Mouse (Mus musculus) erythroid progenitor cell, adult 5-6 weeks (primary cell): ENCODE results near the gene Treh. TPM values are rescaled to one million over a fixed set of nuclear protein-coding genes. Genes with fewer than 3 reads are reported as not detected.

ENCODE experiments used
- ATAC-seq: replicated peaks from 2 replicates; pipeline ENCODE4 v1.8.0; 2016; ENCODE audit warnings: moderate number of reproducible peaks, mild to moderate bottlenecking, moderate TSS enrichment, inconsistent platforms; ENCODE audit not compliant: poor library complexity, low FRiP score, severe bottlenecking
- total RNA-seq, 2 experiments: library from RNA; stranded (forward) in 1 of 2; stranded (reverse) in 1 of 2; fragments of 150-400 nt in 1 of 2; fragments of 186-747, 209-891 nt in 1 of 2; gene quantifications; 2 replicates each; pipeline versions ENCODE4 v1.2.3 to v1.2.4; 2015 to 2017; ENCODE audit warnings: low replicate concordance in 2 of 2

Treh gene
- total RNA-seq, 2 experiments from 2014 or later, result not detected

GRCm38 (mm10) chr9:44727441-44727840 is 54.4 kb downstream of the Treh start:
- ATAC-seq, result no peak

GRCm38 (mm10) chr9:44732130-44732549 is 59.1 kb downstream of the Treh start:
- ATAC-seq, result no peak

- no peak for ATAC-seq
Measured at GRCm38 (mm10) chr9:44732921-44733530, 60.0 kb downstream of the Treh start.

GRCm38 (mm10) chr9:44733671-44734523 is 60.9 kb downstream of the Treh start:
- ATAC-seq, result 0 out of 2 replicates have a peak, but pooled peaks have one; percentile 24

- ATAC-seq, result no peak
Measured at GRCm38 (mm10) chr9:44734524-44735494, 61.8 kb downstream of the Treh start, which contains the start of gene Phldb1. TSS of gene Phldb1 (minus strand) at chr9:44735198.

- ATAC-seq, result no peak
Measured at GRCm38 (mm10) chr9:44735886-44736285, 62.9 kb downstream of the Treh start.

Other genes with a start within 250 kb of the Treh start
- not detected in 2 replicates for gene Foxr1, start 232.1 kb upstream of the Treh start, total RNA-seq (2015; ENCODE audit: low replicate concordance)
- not detected in 2 replicates for gene Foxr1, start 232.1 kb upstream of the Treh start, total RNA-seq (2017; ENCODE audit: low replicate concordance)
- gene Upk2, start 218.3 kb upstream of the Treh start, total RNA-seq (2015; ENCODE audit: low replicate concordance), result not detected in 2 replicates
- not detected in 2 replicates for gene Upk2, start 218.3 kb upstream of the Treh start, total RNA-seq (2017; ENCODE audit: low replicate concordance)
- 0.36 and 2.5 TPM in 2 replicates for gene Bcl9l, start 190.4 kb upstream of the Treh start, total RNA-seq (2015; ENCODE audit: low replicate concordance)
- 1.2 and 1.7 TPM in 2 replicates for gene Bcl9l, start 190.4 kb upstream of the Treh start, total RNA-seq (2017; ENCODE audit: low replicate concordance)
- 0.42 and 1.4 TPM in 2 replicates for gene Cxcr5, start 111.4 kb upstream of the Treh start, total RNA-seq (2015; ENCODE audit: low replicate concordance)
- 1.8 TPM in 1 of 2 replicates, not detected in the other for gene Cxcr5, start 111.4 kb upstream of the Treh start, total RNA-seq (2017; ENCODE audit: low replicate concordance)
- gene Ddx6, start 68.3 kb upstream of the Treh start, total RNA-seq (2015; ENCODE audit: low replicate concordance), result 40.0 and 59.5 TPM in 2 replicates
- gene Ddx6, start 68.3 kb upstream of the Treh start, total RNA-seq (2017; ENCODE audit: low replicate concordance), result 79.5 and 91.5 TPM in 2 replicates
- 3.8 TPM in 1 of 2 replicates, not detected in the other for gene Phldb1, start 62.0 kb downstream of the Treh start, total RNA-seq (2015; ENCODE audit: low replicate concordance)
- 0.26 and 4.4 TPM in 2 replicates for gene Phldb1, start 62.0 kb downstream of the Treh start, total RNA-seq (2017; ENCODE audit: low replicate concordance)
- 64.6 and 68.1 TPM in 2 replicates for gene Arcn1, start 94.6 kb downstream of the Treh start, total RNA-seq (2015; ENCODE audit: low replicate concordance)
- gene Arcn1, start 94.6 kb downstream of the Treh start, total RNA-seq (2017; ENCODE audit: low replicate concordance), result 58.0 and 97.5 TPM in 2 replicates
- 15.1 and 18.4 TPM in 2 replicates for gene Ift46, start 94.7 kb downstream of the Treh start, total RNA-seq (2015; ENCODE audit: low replicate concordance)
- 4.7 and 18.2 TPM in 2 replicates for gene Ift46, start 94.7 kb downstream of the Treh start, total RNA-seq (2017; ENCODE audit: low replicate concordance)
- not detected in 2 replicates for gene Tmem25, start 126.1 kb downstream of the Treh start, total RNA-seq (2015; ENCODE audit: low replicate concordance)
- gene Tmem25, start 126.1 kb downstream of the Treh start, total RNA-seq (2017; ENCODE audit: low replicate concordance), result not detected in 2 replicates
- not detected in 2 replicates for gene Ttc36, start 129.8 kb downstream of the Treh start, total RNA-seq (2015; ENCODE audit: low replicate concordance)
- gene Ttc36, start 129.8 kb downstream of the Treh start, total RNA-seq (2017; ENCODE audit: low replicate concordance), result not detected in 2 replicates
- gene Kmt2a, start 208.1 kb downstream of the Treh start, total RNA-seq (2015; ENCODE audit: low replicate concordance), result 59.5 and 91.4 TPM in 2 replicates
- 18.1 and 23.3 TPM in 2 replicates for gene Kmt2a, start 208.1 kb downstream of the Treh start, total RNA-seq (2017; ENCODE audit: low replicate concordance)
- gene Atp5l, start 247.5 kb downstream of the Treh start, total RNA-seq (2015; ENCODE audit: low replicate concordance), result 236 and 252 TPM in 2 replicates
- gene Atp5l, start 247.5 kb downstream of the Treh start, total RNA-seq (2017; ENCODE audit: low replicate concordance), result 17.0 and 145 TPM in 2 replicates